Mouse (Mus musculus): ENCODE measurements around the gene Nol9. TPM values are rescaled to one million over a fixed set of nuclear protein-coding genes. Genes with fewer than 3 reads are reported as not detected.

The Nol9 gene
- total and polyA plus RNA-seq, 3 experiments: 80.3 to 114 (median 80.9) TPM

GRCm38 (mm10) chr4:152107493-152107892, 68.4 kb downstream of the Nol9 start:
- Histone ChIP-seq H3K4me3 (ENCODE audit: control insufficient read depth in 1 of 2, insufficient read depth in 1 of 2, low read depth in 2 of 2, low read length in 2 of 2) (no peak overlapping the region), H3K27me3 (ENCODE audit: control insufficient read depth in 1 of 2, insufficient read depth in 2 of 2, low read length in 2 of 2) (no peaks in the 10 kb centered on the region)

DNA sequence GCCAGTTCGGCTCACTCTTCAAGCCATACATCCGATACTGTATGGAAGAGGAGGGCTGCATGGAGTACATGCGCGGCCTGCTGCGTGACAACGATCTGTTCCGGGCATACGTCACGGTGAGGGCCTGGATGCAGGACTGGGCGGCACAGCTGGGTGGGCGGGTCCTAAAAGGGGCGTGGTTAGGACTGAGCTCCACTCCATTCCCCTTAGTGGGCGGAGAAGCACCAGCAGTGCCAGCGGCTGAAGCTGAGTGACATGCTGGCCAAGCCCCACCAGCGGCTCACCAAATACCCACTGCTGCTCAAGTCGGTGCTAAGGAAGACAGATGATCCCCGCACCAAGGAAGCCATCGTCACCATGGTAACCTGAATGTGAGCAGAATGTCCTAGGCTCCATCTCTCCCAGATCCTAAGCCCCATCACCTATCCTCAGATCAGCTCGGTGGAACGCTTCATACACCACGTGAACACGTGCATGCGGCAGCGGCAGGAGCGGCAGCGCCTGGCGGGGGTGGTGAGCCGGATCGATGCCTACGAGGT, 68.9 kb downstream of the Nol9 start:
- H3K9ac ChIP-seq (ENCODE audit: control insufficient read depth, low read depth, low read length, poor library complexity, severe bottlenecking): no peak overlapping the region
- peaks cover 1 to 10% of the 10 kb centered on the region in 2 experiments for H3K36me3 ChIP-seq (ENCODE audit: control insufficient read depth in 1 of 2, insufficient read depth in 2 of 2, low read length in 2 of 2)
- no peaks in the 10 kb centered on the region for H3K27me3 ChIP-seq (ENCODE audit: control insufficient read depth in 1 of 2, insufficient read depth in 2 of 2, low read length in 2 of 2)
- H3K4me1 ChIP-seq (ENCODE audit: control insufficient read depth in 1 of 2, insufficient read depth in 2 of 2, low read length in 2 of 2): peaks cover 7 to 9% of the 10 kb centered on the region in 2 experiments
- H3K9me3 ChIP-seq (replicated peaks; ENCODE audit: insufficient read depth, low read length): no peaks in the 10 kb centered on the region
- TF ChIP-seq POLR2A (IDR thresholded peaks at IDR 0.05; ENCODE audit: control insufficient read depth in 1 of 2, insufficient read depth in 1 of 2, low read depth in 1 of 2, low read length in 2 of 2, poor library complexity in 1 of 2) (no peak), ZMIZ1 (IDR thresholded peaks at IDR 0.05; ENCODE audit: low read depth, low read length) (no peak)
- H3K27ac ChIP-seq (ENCODE audit: control insufficient read depth, low read depth, low read length): no peak overlapping the region
- H3K4me3 ChIP-seq (ENCODE audit: control insufficient read depth in 1 of 2, insufficient read depth in 1 of 2, low read depth in 2 of 2, low read length in 2 of 2): no peak overlapping the region
- DNase-seq (ENCODE audit: low read depth, low spot score): no peak
- no peaks in the 10 kb centered on the region for H3K79me2 ChIP-seq (ENCODE audit: control insufficient read depth, insufficient read depth, low read length, poor library complexity)

More at GRCm38 (mm10) chr4:152107493-152107892, 68.4 kb downstream of the Nol9 start:
- TF ChIP-seq TAL1 (IDR thresholded peaks at IDR 0.05; ENCODE audit: low read length) (no peak), ZKSCAN1 (IDR thresholded peaks at IDR 0.05; ENCODE audit: low read depth, low read length) (no peak), CHD2 (IDR thresholded peaks at IDR 0.05; ENCODE audit: low read length) (no peak), POLR2AphosphoS5 (IDR thresholded peaks at IDR 0.05; ENCODE audit: borderline replicate concordance, low read depth, low read length) (no peak), SIN3A (IDR thresholded peaks at IDR 0.05; ENCODE audit: low read length) (no peak)
- H3K27ac ChIP-seq (ENCODE audit: control insufficient read depth, low read depth, low read length): no peak overlapping the region
- peaks cover 1 to 10% of the 10 kb centered on the region in 2 experiments for H3K36me3 ChIP-seq (ENCODE audit: control insufficient read depth in 1 of 2, insufficient read depth in 2 of 2, low read length in 2 of 2)
- H3K4me1 ChIP-seq (ENCODE audit: control insufficient read depth in 1 of 2, insufficient read depth in 2 of 2, low read length in 2 of 2): peaks cover 7 to 9% of the 10 kb centered on the region in 2 experiments
- no peaks in the 10 kb centered on the region for H3K9me3 ChIP-seq (replicated peaks; ENCODE audit: insufficient read depth, low read length)
- H3K79me2 ChIP-seq (ENCODE audit: control insufficient read depth, insufficient read depth, low read length, poor library complexity): no peaks in the 10 kb centered on the region
- no peak for DNase-seq (ENCODE audit: low read depth, low spot score)
- no peak overlapping the region for H3K9ac ChIP-seq (ENCODE audit: control insufficient read depth, low read depth, low read length, poor library complexity, severe bottlenecking)

DNA sequence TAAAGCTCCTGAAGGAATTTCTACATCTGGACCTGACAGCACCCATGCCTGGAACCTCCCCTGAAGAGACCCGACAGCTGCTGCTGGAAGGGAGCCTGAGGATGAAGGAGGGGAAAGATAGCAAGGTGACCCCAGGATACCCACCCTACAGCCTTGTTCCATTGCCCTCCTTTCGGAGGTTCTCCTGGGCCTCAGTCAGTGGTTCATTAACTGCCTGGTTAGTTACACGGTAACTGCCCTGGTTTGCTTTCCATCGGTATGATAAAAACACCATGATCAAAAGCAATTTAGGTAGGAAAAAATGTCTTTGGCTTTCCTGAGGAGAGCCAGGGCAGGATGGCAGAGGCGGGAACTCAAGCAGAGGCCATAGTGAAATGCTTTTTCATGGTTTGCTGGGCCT, 69.6 kb downstream of the Nol9 start:
- Histone ChIP-seq H3K79me2 (ENCODE audit: control insufficient read depth, insufficient read depth, low read length, poor library complexity) (no peaks in the 10 kb centered on the region), H3K9ac (ENCODE audit: control insufficient read depth, low read depth, low read length, poor library complexity, severe bottlenecking) (no peak overlapping the region), H3K27me3 (ENCODE audit: control insufficient read depth in 1 of 2, insufficient read depth in 2 of 2, low read length in 2 of 2) (no peaks in the 10 kb centered on the region), H3K27ac (ENCODE audit: control insufficient read depth, low read depth, low read length) (no peak overlapping the region), H3K9me3 (replicated peaks; ENCODE audit: insufficient read depth, low read length) (no peaks in the 10 kb centered on the region), H3K4me3 (ENCODE audit: control insufficient read depth in 1 of 2, insufficient read depth in 1 of 2, low read depth in 2 of 2, low read length in 2 of 2) (no peak overlapping the region), H3K4me1 (ENCODE audit: control insufficient read depth in 1 of 2, insufficient read depth in 2 of 2, low read length in 2 of 2) (peaks cover 7 to 9% of the 10 kb centered on the region in 2 experiments), H3K36me3 (ENCODE audit: control insufficient read depth in 1 of 2, insufficient read depth in 2 of 2, low read length in 2 of 2) (peaks cover 0 to 10% of the 10 kb centered on the region in 2 experiments; a peak in 3 of 4 replicates)
- TF ChIP-seq RAD21 (IDR thresholded peaks at IDR 0.05; ENCODE audit: low read depth, low read length): no peak
- TF ChIP-seq ZKSCAN1 (IDR thresholded peaks at IDR 0.05; ENCODE audit: low read depth, low read length): no peak
- no peak for TF ChIP-seq E2F4 (IDR thresholded peaks at IDR 0.05; ENCODE audit: borderline replicate concordance, low read depth, low read length)
- TF ChIP-seq MEF2A (IDR thresholded peaks at IDR 0.05; ENCODE audit: extremely low read depth, insufficient replicate concordance, low read depth, low read length, poor library complexity, severe bottlenecking): no peak
- no peak for TF ChIP-seq BHLHE40 (IDR thresholded peaks at IDR 0.05; ENCODE audit: borderline replicate concordance, low read depth, low read length)
- no peak for TF ChIP-seq GABPA (IDR thresholded peaks at IDR 0.05; ENCODE audit: low read depth, low read length)
- TF ChIP-seq ZNF384 (IDR thresholded peaks at IDR 0.05; ENCODE audit: low read depth, low read length): no peak
- no peak for TF ChIP-seq ELF1 (IDR thresholded peaks at IDR 0.05; ENCODE audit: low read depth, low read length)
- TF ChIP-seq USF2 (IDR thresholded peaks at IDR 0.05; ENCODE audit: borderline replicate concordance in 1 of 2, insufficient read depth in 1 of 2, low read depth in 1 of 2, low read length in 2 of 2): no peak
- DNase-seq (ENCODE audit: low read depth, low spot score): no peak

Data from MEL (cell line).